In the genomic region with DNA sequence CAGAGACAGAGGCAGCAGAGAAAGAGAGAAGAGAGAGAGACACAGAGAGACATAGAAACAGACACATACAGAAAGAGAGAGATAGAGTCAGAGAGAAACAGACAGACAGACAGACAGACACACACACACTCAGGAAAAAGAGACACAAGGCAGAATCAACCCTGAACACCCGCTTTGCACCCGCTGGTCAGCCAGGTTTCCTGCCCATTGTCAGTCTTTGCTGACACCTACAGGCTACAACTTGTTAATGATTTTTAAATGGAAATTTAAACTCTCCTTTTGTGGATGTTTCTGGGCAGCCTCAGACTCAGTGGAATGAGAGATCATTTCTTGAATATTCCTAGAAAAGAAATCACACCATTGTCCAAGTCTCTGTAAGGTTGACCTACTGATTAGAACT, we compare ENCODE assay signal across 8 mouse cellular contexts. TPM values are rescaled to one million over a fixed set of nuclear protein-coding genes. Genes with fewer than 3 reads are reported as not detected.
A peak's percentile ranks its signal among the peaks of the same experiment; 100 is the strongest.
DNase-seq lines count a peak whose midpoint lies in the region; ATAC-seq and TF ChIP-seq lines count a peak whose summit lies in the region.

No protein-coding gene starts in this region.

- H3K27me3 ChIP-seq in liver, adult 2 months (ENCODE audit: control insufficient read depth, insufficient read depth, low read length) = no peaks in the 10 kb centered on the region
- H3K27me3 ChIP-seq in liver, embryonic 11.5 days (replicated peaks; ENCODE audit: control insufficient read depth, insufficient read depth, low read length) = no peaks in the 10 kb centered on the region; the same call in 1 of the 2 replicates
- H3K27me3 ChIP-seq in lung, postnatal 0 days (replicated peaks; ENCODE audit: insufficient read depth, low read length) = no peaks in the 10 kb centered on the region

- no peak overlapping the region for H3K4me2 ChIP-seq in liver, embryonic 11.5 days
- no peak overlapping the region for H3K4me2 ChIP-seq in lung, postnatal 0 days (replicated peaks; ENCODE audit: low read depth, low read length)

- ATAC-seq in liver, embryonic 11.5 days (replicated peaks; ENCODE audit: low FRiP score) = no peak
- peak; percentile 33 for ATAC-seq in granulocyte monocyte progenitor cell, adult 5-6 weeks (replicated peaks; ENCODE audit: poor library complexity, severe bottlenecking)
- ATAC-seq in lung, postnatal 0 days = peak; percentile 50

- no peak overlapping the region for H3K9ac ChIP-seq in liver, adult 2 months (ENCODE audit: low read depth, low read length)
- no peak overlapping the region for H3K9ac ChIP-seq in liver, embryonic 11.5 days (ENCODE audit: low read depth, low read length)
- no peak overlapping the region for H3K9ac ChIP-seq in lung, postnatal 0 days (replicated peaks; ENCODE audit: low read depth)

- no peaks in the 10 kb centered on the region for H3K79me2 ChIP-seq in liver, adult 2 months (ENCODE audit: control insufficient read depth, insufficient read depth, low read length)

- TF ChIP-seq POLR2A in liver, adult 2 months (IDR thresholded peaks at IDR 0.05; ENCODE audit: extremely low read depth, insufficient read depth, low read length) = no peak

- peak; percentile 9 for DNase-seq in cerebellum, adult 8-10 months
- DNase-seq in cerebellum, adult 11 months = no peak
- peak; percentile 31 for DNase-seq in liver, adult 2 months (ENCODE audit: extremely low read depth, low read depth, low spot score)
- DNase-seq in liver, embryonic 11.5 days (ENCODE audit: low spot score) = no peak
- DNase-seq in adrenal gland, postnatal 14 days = peak; percentile 68
- DNase-seq in lung, postnatal 0 days (ENCODE audit: low spot score) = peak; percentile 85
- DNase-seq in thymus, postnatal 25 days = peak; percentile 49

- no peak for TF ChIP-seq EP300 in lung, postnatal 0 days (IDR thresholded peaks at IDR 0.05)

- TF ChIP-seq CTCF in liver, adult 2 months (IDR thresholded peaks at IDR 0.05; ENCODE audit: low read depth, low read length) = peak; percentile 73
- peak; percentile 83 for TF ChIP-seq CTCF in lung, postnatal 0 days (IDR thresholded peaks at IDR 0.05)

- no peak overlapping the region for H3K4me3 ChIP-seq in liver, adult 2 months (ENCODE audit: insufficient read depth, low read depth, low read length)
- H3K4me3 ChIP-seq in liver, embryonic 11.5 days (ENCODE audit: low read depth, low read length) = no peak overlapping the region
- H3K4me3 ChIP-seq in lung, postnatal 0 days (ENCODE audit: low read depth, low read length) = no peak overlapping the region

- no peaks in the 10 kb centered on the region for H3K4me1 ChIP-seq in liver, adult 2 months (ENCODE audit: control insufficient read depth, insufficient read depth, low read length)
- no peaks in the 10 kb centered on the region for H3K4me1 ChIP-seq in liver, embryonic 11.5 days (replicated peaks; ENCODE audit: control insufficient read depth, insufficient read depth, low read length)
- H3K4me1 ChIP-seq in lung, postnatal 0 days (ENCODE audit: insufficient read depth, low read depth, low read length) = no peaks in the 10 kb centered on the region

- no peaks in the 10 kb centered on the region for H3K36me3 ChIP-seq in liver, adult 2 months (ENCODE audit: control insufficient read depth, insufficient read depth, low read length)
- H3K36me3 ChIP-seq in liver, embryonic 11.5 days (ENCODE audit: control insufficient read depth, insufficient read depth, low read length) = no peaks in the 10 kb centered on the region
- H3K36me3 ChIP-seq in lung, postnatal 0 days (ENCODE audit: insufficient read depth, low read length) = no peaks in the 10 kb centered on the region

- no peak overlapping the region for H3K27ac ChIP-seq in liver, adult 2 months (replicated peaks; ENCODE audit: insufficient read depth, low read depth, low read length)
- H3K27ac ChIP-seq in liver, embryonic 11.5 days (ENCODE audit: low read depth, low read length) = no peak overlapping the region
- H3K27ac ChIP-seq in lung, postnatal 0 days (ENCODE audit: low read length) = no peak overlapping the region

- 0% methylated on average over 2 of the region's 2 CpGs for WGBS in liver, adult 2 months
- WGBS in liver, embryonic 11.5 days = 3% methylated on average over 2 of the region's 2 CpGs
- 2% methylated on average over 2 of the region's 2 CpGs for WGBS in lung, postnatal 0 days

- peaks cover 4% of the 10 kb centered on the region; the same call in 1 of the 2 replicates for H3K9me3 ChIP-seq in liver, embryonic 11.5 days (ENCODE audit: control insufficient read depth, low read length)
- H3K9me3 ChIP-seq in lung, postnatal 0 days (ENCODE audit: low read length) = no peaks in the 10 kb centered on the region

RNA-seq across cellular contexts. Expression of a gene that starts 16.4 kb away (rescaled TPM):
- total RNA-seq in liver, adult 2 months (2014; rRNA removed) = 4.2 and 6.6 TPM in 2 replicates
- 8.3 and 14.5 TPM in 2 replicates for polyA plus RNA-seq in liver, adult 2 months (2012; rRNA removed)
- polyA plus RNA-seq in liver, embryonic 11.5 days (2014; fragmentation: Nextera tagmentation; extraction: Ambion mirVana) = 0.19 and 0.43 TPM in 2 replicates
- total RNA-seq in adrenal gland, postnatal 14 days (2021) = 3.6 and 8.3 TPM in 2 replicates
- total RNA-seq in granulocyte monocyte progenitor cell, adult 5-6 weeks (2014; fragmentation: Nextera tagmentation) = 55.3 and 56.9 TPM in 2 replicates
- total RNA-seq in granulocyte monocyte progenitor cell, adult 5-6 weeks (2017) = 47.9 and 48.5 TPM in 2 replicates
- polyA plus RNA-seq in lung, postnatal 0 days (2015; fragmentation: Nextera tagmentation; extraction: Ambion mirVana) = 6.9 and 7.2 TPM in 2 replicates

RNA-seq across cellular contexts. Expression of a gene that starts 18.1 kb away (rescaled TPM):
- 15.1 and 17.3 TPM in 2 replicates for total RNA-seq in liver, adult 2 months (2014; rRNA removed)
- 18.8 and 23.5 TPM in 2 replicates for polyA plus RNA-seq in liver, adult 2 months (2012; rRNA removed)
- 1.5 and 1.8 TPM in 2 replicates for polyA plus RNA-seq in liver, embryonic 11.5 days (2014; fragmentation: Nextera tagmentation; extraction: Ambion mirVana)
- 11.1 and 20.4 TPM in 2 replicates for total RNA-seq in adrenal gland, postnatal 14 days (2021)
- total RNA-seq in granulocyte monocyte progenitor cell, adult 5-6 weeks (2014; fragmentation: Nextera tagmentation) = 45.4 and 60.7 TPM in 2 replicates
- 81.6 and 89.7 TPM in 2 replicates for total RNA-seq in granulocyte monocyte progenitor cell, adult 5-6 weeks (2017)
- 11.6 and 12.6 TPM in 2 replicates for polyA plus RNA-seq in lung, postnatal 0 days (2015; fragmentation: Nextera tagmentation; extraction: Ambion mirVana)

RNA-seq across cellular contexts. Expression of a gene that starts 18.3 kb away (rescaled TPM):
- 23.3 and 38.1 TPM in 2 replicates for total RNA-seq in liver, adult 2 months (2014; rRNA removed)
- polyA plus RNA-seq in liver, adult 2 months (2012; rRNA removed) = 38.0 and 41.5 TPM in 2 replicates
- 2.3 and 4.0 TPM in 2 replicates for polyA plus RNA-seq in liver, embryonic 11.5 days (2014; fragmentation: Nextera tagmentation; extraction: Ambion mirVana)
- 6.9 and 12.2 TPM in 2 replicates for total RNA-seq in adrenal gland, postnatal 14 days (2021)
- 144 and 147 TPM in 2 replicates for total RNA-seq in granulocyte monocyte progenitor cell, adult 5-6 weeks (2014; fragmentation: Nextera tagmentation)
- 103 and 141 TPM in 2 replicates for total RNA-seq in granulocyte monocyte progenitor cell, adult 5-6 weeks (2017)
- 16.4 and 17.1 TPM in 2 replicates for polyA plus RNA-seq in lung, postnatal 0 days (2015; fragmentation: Nextera tagmentation; extraction: Ambion mirVana)

RNA-seq across cellular contexts. Expression of a gene that starts 26.2 kb away (rescaled TPM):
- total RNA-seq in liver, adult 2 months (2014; rRNA removed) = 0.74 and 1.7 TPM in 2 replicates
- 1.1 and 3.1 TPM in 2 replicates for polyA plus RNA-seq in liver, adult 2 months (2012; rRNA removed)
- polyA plus RNA-seq in liver, embryonic 11.5 days (2014; fragmentation: Nextera tagmentation; extraction: Ambion mirVana) = 0.32 and 0.34 TPM in 2 replicates
- total RNA-seq in adrenal gland, postnatal 14 days (2021) = 2.7 and 17.0 TPM in 2 replicates
- 3.2 and 3.6 TPM in 2 replicates for total RNA-seq in granulocyte monocyte progenitor cell, adult 5-6 weeks (2014; fragmentation: Nextera tagmentation)
- 3.8 and 7.1 TPM in 2 replicates for total RNA-seq in granulocyte monocyte progenitor cell, adult 5-6 weeks (2017)
- 1.8 and 2.2 TPM in 2 replicates for polyA plus RNA-seq in lung, postnatal 0 days (2015; fragmentation: Nextera tagmentation; extraction: Ambion mirVana)

RNA-seq across cellular contexts. Expression of a gene that starts 28.2 kb away (rescaled TPM):
- 66.9 and 101 TPM in 2 replicates for total RNA-seq in liver, adult 2 months (2014; rRNA removed)
- 56.7 and 80.3 TPM in 2 replicates for polyA plus RNA-seq in liver, adult 2 months (2012; rRNA removed)
- polyA plus RNA-seq in liver, embryonic 11.5 days (2014; fragmentation: Nextera tagmentation; extraction: Ambion mirVana) = 8.4 and 10.3 TPM in 2 replicates
- 21.0 and 33.6 TPM in 2 replicates for total RNA-seq in adrenal gland, postnatal 14 days (2021)
- 391 and 417 TPM in 2 replicates for total RNA-seq in granulocyte monocyte progenitor cell, adult 5-6 weeks (2014; fragmentation: Nextera tagmentation)
- total RNA-seq in granulocyte monocyte progenitor cell, adult 5-6 weeks (2017) = 462 and 464 TPM in 2 replicates
- polyA plus RNA-seq in lung, postnatal 0 days (2015; fragmentation: Nextera tagmentation; extraction: Ambion mirVana) = 54.9 and 58.6 TPM in 2 replicates

Comparison
In these comparisons a context has a peak if more than half of its experiments do, and no peak if none do; other contexts are left out.
1. DNase-seq: peak in cerebellum, adult 8-10 months (single experiment), liver, adult 2 months (single experiment), adrenal gland, postnatal 14 days (single experiment), lung, postnatal 0 days (single experiment) and thymus, postnatal 25 days (single experiment); none in cerebellum, adult 11 months (single experiment) and liver, embryonic 11.5 days (single experiment).